ENCODE assay signal across 30 mouse cellular contexts in genomic region chr8:95751924-95752323, GRCm38 (mm10).
"Had no signal": no experiment of that assay in that cellular context is flagged by ENCODE, and none has a peak within 500 bp of the region (broad histone marks: within the 10 kb centered on the region; RNA-seq: fewer than 3 reads in every experiment).

No protein-coding gene starts in this region.

- H3K27ac ChIP-seq: heart, embryonic 13.5 days; heart, embryonic 15.5 days; hindbrain, embryonic 10.5 days; hindbrain, embryonic 12.5 days; hindbrain, embryonic 13.5 days; hindbrain, embryonic 14.5 days; hindbrain, embryonic 15.5 days; hindbrain, postnatal 0 days; intestine, embryonic 15.5 days; kidney, embryonic 15.5 days; kidney, postnatal 0 days; layer of hippocampus, adult 2 months; left cerebral cortex, adult 2 months had no signal

- DNase-seq: heart, postnatal 10 days; heart, postnatal 14 days; heart, postnatal 36 days; heart, postnatal 4 days; kidney, adult 11 months; kidney, adult 18-20 months; kidney, adult 2 months; kidney, adult 8-10 months; kidney, adult 9 months; kidney, postnatal 10 days; kidney, postnatal 14 days; kidney, postnatal 25 days; kidney, postnatal 36 days; kidney, postnatal 4 days; layer of hippocampus, adult 9-11 months; layer of hippocampus, postnatal 36 days had no signal

- H3K4me1 ChIP-seq: heart, embryonic 12.5 days; heart, embryonic 13.5 days; heart, embryonic 15.5 days; hindbrain, embryonic 10.5 days; hindbrain, embryonic 12.5 days; hindbrain, embryonic 13.5 days; hindbrain, embryonic 15.5 days; intestine, embryonic 15.5 days; kidney, embryonic 15.5 days had no signal

- H3K9ac ChIP-seq: heart, embryonic 12.5 days; heart, embryonic 13.5 days; heart, embryonic 15.5 days; hindbrain, embryonic 12.5 days; hindbrain, embryonic 13.5 days; hindbrain, embryonic 14.5 days; hindbrain, embryonic 15.5 days; intestine, embryonic 15.5 days; kidney, embryonic 15.5 days had no signal

- H3K27me3 ChIP-seq: heart, embryonic 12.5 days; heart, embryonic 13.5 days; heart, embryonic 15.5 days; hindbrain, embryonic 12.5 days; hindbrain, embryonic 13.5 days; hindbrain, embryonic 15.5 days; intestine, embryonic 15.5 days; kidney, embryonic 15.5 days had no signal

- H3K4me3 ChIP-seq: heart, embryonic 12.5 days; heart, embryonic 13.5 days; heart, embryonic 15.5 days; hindbrain, embryonic 10.5 days; hindbrain, embryonic 12.5 days; hindbrain, embryonic 13.5 days; hindbrain, embryonic 15.5 days; intestine, embryonic 15.5 days; kidney, embryonic 15.5 days; layer of hippocampus, adult 2 months; left cerebral cortex, adult 2 months had no signal
